Mouse (Mus musculus): ENCODE data around the gene Pcbp2.
A peak's percentile ranks its signal among the peaks of the same experiment; 100 is the strongest.

Pcbp2 gene

DNA sequence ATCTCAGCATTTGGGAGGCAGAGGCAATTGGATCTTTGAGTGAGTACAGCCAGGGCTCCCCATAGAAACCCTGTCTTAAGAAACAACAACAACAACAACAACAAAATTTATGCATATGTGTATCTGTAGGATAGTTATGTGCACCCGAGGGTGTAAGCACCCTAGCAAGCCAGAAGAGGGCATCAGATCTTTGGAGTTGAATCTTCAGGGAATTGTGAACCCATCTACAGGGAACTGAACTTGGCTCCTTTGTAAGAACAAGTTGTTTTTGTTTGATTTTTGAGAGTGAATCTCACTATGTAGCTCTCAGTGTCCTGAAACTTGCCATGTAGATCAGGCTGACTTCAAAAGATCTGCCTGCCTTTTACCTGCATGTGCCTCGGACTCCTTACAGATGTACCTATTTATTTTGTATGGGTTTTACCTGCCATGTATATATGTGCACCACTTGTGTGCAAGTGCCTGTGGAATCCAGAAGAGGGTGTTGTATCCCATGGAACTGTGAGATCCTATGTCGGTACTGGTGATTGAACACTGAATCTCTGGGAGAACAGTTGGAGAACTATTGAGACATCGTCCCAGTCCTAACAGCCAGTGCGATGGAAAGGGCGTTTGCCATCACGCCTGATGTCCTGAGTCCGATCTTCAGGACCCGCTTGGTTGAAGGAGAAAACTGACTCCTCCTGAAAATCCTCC is 1.5 kb upstream of the Pcbp2 start:
- DNase-seq: no peak

DNA sequence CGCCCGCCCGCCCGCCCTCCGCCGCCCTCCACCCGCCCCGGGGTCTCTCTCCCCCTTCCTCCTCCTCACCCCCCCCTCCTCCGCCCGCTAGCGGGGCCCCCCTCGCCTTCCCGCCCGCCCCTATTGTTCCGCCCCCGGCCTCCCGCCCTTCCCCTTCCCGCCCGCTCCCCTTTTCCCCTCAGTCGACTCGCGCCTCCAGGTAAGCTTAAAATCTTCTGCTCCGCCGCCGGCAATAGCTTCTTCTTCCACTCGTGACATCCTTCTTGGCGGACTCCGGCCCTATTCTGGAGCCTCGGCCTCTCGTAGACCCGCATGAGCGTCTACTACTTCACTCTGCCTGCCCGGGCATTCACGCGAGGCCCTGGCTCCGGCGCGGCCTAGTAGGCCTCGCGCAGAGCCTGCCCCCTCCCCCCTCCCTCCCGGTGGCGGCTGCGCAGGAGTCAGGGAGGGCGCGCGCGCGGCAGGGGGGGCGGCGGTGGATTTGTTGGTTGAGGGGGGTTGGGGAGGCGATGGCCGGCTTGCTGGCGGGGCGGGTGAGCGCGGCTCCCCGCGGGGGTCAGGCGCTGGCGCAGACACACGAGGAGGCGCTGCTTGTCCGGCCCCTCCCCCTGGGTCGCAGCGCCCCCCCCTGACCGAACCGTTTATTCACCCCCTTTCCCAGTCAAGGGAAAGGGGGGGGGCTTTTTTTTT is 411 bp downstream of the Pcbp2 start:
- DNase-seq: peak; percentile 83

DNA sequence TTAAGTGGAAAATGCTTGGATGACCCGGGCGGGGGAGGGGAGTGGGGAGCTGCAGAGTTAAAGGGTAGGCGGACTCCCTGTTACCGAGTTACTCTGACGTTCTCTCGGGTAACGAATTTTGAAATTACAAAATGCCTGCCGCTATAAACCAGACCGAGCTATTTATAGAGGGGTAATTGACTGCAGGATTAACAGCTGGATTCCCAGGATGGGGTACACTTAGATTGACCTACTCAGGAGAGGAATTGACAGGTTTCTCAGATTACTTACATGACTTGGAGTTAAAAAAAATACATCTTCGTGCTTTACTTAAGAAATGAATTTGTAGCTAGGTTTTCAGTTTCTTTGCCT is 931 bp downstream of the Pcbp2 start:
- DNase-seq: no peak

DNA sequence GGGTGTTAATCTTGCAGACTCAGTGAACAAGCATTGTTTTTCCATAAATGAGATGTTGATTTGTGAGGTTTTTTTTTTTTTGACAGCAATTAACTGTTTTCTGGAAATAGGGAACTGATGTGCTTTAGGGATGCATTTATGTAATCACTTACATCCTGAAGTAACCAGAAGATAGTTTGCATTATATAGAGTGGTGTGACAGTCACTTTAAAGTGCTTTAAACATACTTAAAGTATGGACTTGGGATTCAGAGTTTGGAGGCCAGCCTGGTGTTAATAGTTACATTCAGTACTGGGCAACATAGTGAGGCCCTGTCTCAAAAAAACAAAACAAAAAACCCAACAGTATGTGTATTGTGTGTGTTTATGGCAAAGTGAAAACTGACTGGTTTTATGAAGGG is 1.4 kb downstream of the Pcbp2 start:
- DNase-seq: no peak

DNA sequence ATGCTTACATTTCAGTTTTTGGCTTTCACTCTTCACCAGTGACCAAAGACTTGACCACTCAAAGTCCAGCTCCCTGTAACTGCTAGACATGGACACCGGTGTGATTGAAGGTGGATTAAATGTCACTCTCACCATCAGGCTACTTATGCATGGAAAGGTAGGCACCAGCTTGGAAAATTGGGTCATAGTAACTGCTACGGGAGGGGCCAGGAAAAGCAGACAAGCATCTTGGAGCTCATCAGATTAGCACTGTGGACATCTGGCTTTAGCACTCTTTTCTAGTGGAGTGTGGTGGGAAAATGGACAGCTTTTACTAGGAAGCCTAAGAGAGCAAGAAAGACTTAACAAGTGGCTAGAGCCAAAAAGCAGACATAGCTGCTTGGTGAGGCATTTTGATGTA is 2.9 kb downstream of the Pcbp2 start:
- no peak for DNase-seq

DNA sequence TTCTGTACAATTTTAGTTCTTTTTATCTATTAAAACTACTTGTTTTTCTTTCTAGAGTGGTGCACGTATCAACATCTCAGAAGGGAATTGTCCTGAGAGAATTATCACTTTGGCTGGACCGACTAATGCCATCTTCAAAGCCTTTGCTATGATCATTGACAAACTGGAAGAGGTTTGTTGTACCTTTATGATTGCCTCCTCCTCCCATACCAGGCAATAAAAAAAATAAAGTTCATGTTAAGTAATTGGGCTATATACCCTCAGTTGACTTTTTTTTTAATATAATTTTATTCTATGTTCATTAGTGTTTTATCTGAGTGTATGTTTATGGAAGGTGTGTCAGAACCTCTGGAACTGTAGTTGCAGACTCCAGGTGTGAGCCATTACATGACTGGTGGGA is 4.2 kb downstream of the Pcbp2 start:
- no peak for DNase-seq

DNA sequence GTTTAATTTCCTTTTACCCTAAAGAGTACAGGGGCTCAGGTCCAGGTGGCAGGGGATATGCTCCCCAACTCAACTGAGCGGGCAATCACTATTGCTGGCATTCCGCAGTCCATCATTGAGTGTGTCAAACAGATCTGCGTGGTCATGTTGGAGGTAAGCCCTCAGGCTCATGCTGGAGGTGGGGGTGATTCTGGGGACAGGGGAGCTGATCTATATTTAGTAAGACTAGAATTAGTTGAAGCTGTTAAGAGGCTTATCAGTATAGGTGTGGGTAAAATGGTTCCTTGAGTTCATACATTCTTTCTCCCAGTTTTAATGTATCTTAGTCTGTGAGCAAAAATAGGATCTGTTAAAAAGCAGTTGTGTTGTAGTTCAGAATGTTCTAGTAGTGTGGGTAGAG is 12.8 kb downstream of the Pcbp2 start:
- no peak for DNase-seq

DNA sequence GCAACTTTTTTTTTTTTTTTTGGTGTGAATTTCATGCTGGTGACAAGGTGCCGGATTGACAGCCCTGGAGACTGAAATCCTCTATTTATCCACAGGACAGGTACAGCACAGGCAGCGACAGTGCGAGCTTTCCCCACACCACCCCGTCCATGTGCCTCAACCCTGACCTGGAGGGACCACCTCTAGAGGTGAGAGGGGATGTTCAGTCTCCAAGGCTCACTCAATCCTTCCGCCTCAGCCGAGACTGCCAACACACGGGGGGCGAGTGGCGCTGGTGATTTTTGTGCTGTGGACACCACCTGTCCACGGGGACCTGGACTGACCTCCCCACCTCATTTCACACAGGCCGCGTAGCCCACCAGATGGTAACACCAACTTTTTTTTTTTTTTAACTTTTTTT is 15.5 kb downstream of the Pcbp2 start:
- no peak for DNase-seq

DNA sequence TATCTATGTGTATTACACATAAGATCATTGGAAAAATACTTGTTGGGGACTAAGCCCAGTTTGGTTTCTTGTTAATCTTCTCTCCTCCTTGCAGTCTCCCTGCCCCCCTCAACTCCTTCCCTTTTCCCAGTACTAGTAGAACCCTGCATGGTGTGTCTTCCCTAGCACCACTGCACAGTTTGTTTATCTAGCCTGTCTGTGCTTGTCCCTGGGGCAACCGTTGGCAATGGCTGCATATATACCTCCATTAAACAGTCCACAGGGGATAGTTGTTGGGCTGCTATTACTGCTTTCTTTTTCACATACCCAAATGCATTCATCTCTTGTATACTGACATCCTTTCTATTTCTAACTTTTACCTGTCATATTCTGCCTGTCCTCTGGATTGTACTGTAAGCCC is 17.3 kb downstream of the Pcbp2 start:
- DNase-seq: no peak

DNA sequence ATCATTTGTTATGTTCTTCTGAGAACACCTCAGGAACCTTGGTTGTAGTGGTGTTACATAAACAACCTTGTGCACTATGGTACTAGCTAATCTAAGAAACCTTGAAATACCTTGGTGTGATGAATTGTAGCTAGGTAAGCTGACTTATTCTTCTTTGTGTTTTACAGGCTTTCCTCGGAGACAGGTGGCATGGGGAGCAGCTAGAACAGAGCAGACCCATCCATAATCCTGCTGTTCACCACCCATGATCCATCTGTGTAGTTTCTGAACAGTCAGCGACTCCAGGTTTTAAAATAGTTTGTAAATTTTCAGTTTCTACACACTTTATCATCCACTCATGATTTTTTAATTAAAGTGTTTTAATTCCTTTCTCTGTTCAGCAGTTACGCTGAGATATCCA is 28.0 kb downstream of the Pcbp2 start:
- DNase-seq: no peak

DNA sequence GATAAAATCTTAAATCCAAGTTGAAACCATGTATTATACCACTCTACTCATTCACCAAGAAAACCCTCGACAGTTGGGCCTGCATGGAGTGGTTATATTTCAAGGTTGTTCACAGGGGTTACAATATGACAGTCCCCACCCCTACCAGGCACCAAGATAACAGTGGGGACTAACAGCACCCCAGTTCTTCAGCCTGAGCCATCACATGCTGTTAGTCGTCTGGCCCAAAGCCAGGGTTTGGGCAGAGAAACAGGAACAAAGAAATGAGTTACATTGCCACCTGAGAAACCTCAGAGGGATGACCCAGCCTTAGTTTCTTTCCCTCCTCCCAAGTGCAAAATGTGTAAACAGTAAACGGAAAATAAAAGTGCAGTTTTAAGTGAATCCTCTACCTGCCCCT is 29.0 kb downstream of the Pcbp2 start:
- DNase-seq: no peak

DNA sequence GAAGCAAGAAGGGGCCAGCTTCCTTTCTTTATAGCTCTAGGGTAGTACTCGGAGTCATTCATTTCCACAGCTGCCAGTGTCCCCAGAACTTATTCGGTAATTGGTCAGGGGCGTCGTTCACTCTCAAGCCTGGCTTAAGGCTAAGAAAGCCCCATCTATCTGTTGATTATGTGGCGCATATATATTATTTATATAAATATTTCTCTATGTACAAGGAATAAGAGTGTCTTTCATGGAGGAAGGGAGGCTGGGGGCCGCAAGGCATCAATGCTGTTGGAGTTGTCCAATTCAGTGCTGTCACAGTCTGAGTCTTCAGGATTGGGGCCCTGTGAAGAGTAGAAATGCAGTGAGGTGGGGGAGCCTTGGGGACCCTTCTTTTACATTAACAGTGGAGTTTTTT is 29.5 kb downstream of the Pcbp2 start:
- no peak for DNase-seq

DNA sequence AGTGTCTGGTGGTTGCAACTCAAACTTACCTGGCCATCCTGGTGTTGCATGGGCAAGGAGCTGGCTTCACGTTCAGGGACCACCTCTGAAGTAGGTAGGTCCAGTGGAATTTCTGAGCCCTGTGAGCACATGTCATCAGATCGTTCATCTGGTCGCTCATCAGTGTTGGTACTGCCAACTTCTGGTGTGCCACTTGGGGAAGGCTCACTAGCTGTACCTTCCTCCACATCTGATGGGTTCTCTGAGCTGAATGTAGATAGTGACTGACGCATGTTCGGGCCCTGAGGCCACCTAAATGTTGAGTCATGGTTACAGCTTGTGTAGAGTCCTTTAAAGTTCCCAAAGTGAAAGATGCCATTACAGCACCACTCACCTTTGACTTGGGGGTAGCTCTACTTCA is 30.1 kb downstream of the Pcbp2 start:
- DNase-seq: no peak

DNA sequence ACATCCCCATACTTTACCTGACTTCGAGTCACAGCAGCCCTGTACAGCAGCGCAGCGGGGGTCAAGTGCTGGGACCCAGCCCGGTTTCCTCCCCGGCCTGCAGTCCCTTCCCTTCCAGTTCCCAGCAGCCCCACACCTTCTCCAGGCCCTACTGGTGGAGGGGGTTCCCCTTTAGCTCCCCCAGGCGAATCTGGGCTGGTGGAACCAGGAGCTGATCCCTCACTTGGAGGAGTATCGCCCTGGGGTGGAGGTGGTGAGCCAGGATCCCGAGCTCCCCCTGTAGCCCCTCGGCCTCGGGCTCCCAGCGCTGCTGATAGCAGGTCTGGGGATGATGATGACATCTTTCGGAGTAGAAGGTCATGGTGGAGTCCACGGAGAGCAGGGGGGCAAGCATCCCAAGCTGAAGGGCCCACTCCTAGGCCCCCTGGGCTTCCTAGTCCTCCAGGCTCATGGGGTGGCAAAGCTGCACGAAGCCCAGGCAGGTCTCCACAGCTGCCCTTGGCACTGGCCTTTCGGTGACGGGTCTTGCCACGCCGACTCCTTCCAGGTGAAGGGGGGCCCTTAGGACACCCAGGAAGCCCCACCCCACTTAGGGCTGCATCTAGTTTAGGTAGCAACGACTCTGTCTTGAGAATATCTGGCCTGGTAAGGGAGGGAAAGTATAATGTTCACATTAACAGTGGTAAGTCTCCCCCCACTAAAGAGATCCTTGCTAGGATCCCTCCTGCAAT is 30.9 kb downstream of the Pcbp2 start:
- no peak for DNase-seq

DNA sequence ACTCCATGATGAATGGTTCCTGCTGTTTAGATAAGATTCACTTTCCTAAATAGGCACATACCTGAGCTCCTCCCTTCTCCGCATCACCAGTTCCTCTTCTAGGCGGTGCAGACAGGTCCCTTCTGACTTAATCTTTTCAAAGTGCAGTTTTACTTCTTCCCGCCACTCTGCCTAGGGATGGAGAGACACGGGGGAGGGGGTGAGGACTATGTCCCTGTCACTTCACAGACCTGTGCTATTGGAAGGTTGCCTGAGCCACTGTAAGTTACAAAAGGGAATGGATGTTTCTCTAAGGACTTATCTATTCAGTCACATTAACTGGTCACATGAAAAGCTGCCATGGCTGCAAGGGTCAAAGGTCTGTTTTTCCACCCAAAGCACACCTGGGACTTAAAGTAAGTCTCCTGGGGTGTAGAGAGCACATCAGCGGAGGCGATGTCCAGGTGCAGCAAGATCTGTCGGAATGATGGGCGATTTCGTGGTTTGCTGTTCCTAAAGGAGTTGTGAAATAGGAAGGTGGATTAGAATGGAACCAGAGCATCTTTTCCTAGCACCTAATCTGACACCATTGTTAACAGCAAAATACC is 32.0 kb downstream of the Pcbp2 start:
- no peak for DNase-seq

DNA sequence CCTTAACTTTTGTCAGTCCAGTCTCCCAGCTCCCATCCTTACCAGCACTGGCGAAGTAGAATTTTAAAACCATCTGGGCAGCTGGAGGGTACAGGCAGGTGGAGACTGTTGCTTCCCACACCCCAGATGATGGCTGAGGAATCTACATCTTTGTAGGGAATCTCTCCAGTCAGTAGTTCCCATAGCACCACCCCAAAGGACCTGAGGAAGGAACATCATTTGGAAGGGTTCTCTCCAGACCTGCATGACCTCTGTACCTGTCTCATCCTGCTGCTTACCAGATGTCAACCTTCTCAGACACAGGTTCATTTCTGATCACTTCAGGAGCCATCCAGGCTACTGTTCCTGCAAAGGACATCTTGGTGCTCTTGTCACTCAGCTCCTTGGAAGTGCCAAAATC is 33.1 kb downstream of the Pcbp2 start, which contains the start of gene Gm10337:
Gm10337 (plus strand) TSS at position 276 of the 400 bp plus-strand sequence.
- no peak for DNase-seq

DNA sequence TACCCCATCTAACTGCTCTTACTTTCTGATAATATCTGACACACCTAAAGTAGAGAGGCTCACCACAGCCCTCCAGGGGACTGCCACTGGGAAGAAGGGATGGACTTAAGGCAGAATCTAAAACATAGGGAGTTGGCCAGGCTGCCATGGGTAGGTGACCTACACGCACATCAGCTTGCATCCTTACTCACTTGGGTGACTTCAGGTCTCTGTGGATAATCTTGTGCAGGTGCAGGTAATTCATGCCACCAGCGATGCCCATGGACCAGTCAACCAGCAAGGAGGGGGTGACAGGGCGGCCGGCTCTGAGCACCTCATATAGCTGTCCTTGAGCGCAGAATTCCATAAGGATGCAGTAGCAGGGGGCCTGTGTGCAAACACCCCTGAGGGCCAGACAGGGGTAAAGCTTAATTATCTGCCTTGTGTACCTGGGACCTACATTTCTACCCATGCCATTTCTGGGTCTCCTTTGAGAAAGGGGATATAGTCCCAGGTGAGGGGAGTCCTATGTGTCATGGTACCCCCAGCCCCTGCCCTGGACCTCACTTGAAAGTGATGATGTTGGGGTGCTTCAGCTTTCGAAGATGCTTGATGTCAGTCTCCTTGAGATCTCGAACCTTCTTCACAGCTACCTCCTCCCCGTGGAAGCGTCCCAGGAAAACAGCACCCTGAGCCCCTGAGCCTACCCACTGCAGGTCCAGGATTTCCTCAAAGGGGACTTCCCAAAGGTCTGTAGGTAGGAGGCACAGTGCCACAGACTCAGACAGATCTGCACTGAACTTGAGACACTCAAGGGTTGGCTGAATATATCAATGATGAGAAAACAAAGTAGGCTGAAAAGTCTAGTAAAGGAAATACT is 33.8 kb downstream of the Pcbp2 start:
- no peak for DNase-seq

DNA sequence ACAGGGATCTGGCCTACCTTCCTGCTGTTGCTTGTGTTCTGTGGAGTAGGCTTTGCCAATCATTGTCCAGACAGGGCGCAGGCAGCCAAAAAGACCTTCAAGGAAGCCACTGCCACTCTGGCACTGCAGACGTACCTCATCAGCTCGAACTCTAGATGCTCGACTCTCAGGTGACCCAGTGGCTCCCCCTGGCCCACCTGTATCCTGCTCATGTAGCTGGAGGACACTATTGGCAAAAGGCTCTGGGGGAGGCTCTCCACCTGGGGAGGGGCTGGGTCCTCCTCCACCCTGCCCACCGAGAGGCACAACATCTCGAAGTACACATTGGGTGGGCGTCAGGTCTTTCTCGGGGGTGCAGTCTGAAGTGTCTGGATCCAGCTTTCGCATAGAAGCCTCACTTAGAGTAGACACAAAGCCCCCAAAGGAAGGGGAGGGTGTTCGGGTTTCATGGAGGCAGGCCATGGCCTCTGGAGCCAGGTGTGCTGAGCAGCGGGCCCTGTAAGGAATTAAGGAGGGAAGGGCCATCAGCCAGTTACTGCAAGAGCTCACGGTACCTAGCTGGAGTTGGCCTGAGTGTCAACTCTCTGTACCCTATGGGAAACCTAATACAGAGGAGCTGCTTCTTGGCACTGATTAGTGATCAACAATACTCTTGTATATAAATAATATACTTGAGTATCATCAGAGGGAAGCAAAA is 34.9 kb downstream of the Pcbp2 start:
- DNase-seq: no peak

DNA sequence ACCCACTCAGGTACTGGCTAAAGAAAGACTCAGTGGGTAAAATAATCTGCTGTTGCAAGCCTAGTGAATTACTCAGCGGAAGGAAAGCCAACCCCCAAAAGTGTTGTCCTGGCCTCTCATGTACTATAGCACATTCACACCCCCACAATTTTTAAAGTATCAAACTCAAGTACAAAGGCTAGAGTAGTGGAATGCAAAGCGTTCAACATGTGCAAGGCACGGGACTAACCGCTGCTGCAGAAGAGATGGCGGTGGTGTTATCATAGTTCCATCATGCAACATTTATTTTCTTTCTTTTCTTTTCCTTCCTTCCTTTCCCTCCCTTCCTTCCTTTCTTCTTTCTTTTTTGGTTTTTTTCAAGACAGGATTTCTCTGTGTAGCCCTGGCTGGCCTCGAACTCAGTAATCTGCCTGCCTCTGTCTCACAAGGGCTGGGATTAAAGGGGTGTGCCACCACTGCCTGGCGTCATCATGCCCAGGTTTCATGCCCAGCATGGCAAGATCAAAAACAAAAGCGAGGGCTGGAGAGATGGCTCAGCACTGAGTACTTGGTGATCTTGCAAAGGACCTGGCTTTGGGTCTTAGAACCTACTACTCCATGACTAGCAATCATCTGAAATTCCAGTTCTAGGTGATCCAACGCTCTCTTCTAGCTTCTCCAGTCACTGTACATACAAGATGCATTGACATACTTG is 35.6 kb downstream of the Pcbp2 start:
- no peak for DNase-seq

DNA sequence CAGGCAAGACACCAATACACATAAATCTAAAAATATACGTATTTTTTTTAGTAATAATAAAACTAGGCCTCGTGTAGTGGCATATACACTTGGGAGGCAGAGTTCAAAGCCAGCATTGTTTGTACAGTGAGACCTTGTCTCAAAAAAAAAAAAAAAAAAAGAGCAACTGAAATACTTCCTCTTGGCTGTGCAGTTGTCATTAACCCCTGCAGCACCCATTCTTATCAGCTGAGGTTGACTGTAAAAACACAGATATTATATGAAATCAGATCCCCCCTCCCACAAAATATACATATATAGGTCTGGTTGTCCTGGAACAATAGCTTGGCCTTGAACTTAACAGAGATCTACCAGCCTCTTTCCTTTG is 36.1 kb downstream of the Pcbp2 start:
- DNase-seq: no peak

DNA sequence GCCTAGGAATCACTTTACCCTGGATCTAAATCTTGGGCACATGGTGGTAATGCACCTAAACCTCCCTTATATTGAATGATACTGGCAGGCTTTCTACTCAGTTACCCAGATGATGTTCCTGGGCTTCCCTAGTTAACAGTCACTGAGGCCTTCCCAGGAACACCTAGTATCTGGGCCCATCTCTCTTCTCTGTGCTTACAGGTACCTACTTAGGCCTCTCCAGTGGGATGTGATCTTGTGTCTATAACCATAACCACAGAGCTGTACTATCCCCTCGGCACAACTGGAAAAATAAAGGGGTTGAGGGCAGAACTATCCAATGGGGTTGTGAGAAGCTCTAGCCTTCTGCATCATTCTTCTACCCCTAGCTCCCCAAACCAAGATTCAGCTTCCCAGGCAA is 36.5 kb downstream of the Pcbp2 start:
- no peak for DNase-seq

DNA sequence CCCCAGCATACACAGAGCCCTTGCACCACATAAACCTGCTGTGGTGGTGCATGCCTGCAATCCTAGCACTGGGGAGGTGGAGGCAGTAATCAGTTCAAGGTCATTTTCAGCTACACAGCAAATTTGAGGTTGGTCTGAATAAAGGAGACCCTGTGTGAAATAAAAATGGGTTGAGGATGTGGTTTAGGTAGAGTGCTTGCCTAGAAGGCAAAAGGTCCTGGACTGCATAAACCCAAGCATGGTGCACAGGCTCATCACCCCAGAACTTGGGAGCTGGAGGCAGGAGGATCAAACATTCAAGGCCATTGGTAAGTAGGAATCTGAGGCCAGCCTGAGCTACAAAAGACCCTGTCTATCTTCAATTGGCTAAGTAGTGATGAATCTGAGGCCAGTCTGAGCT is 37.2 kb downstream of the Pcbp2 start:
- DNase-seq: no peak
